Mouse (Mus musculus) small intestine, adult 2 months (tissue): ENCODE data around the gene Ifi27.

Source experiments
- CTCF ChIP-seq: fragments of 200-500 bp; IDR thresholded peaks from 2 replicates; pipeline ENCODE4 v1.5.1; 2012; ENCODE audit warnings: low read depth, mild to moderate bottlenecking, control low read depth, inconsistent platforms, low read length, moderate library complexity, mixed read lengths; ENCODE audit not compliant: insufficient replicate concordance, insufficient read length; ENCODE audit errors: extremely low read depth
- POLR2A ChIP-seq: fragments of 200-500 bp; IDR thresholded peaks from 2 replicates; pipeline ENCODE4 v1.6.1; 2012; ENCODE audit warnings: low read depth, mild to moderate bottlenecking, control low read depth, inconsistent platforms, low read length, moderate library complexity

DNA sequence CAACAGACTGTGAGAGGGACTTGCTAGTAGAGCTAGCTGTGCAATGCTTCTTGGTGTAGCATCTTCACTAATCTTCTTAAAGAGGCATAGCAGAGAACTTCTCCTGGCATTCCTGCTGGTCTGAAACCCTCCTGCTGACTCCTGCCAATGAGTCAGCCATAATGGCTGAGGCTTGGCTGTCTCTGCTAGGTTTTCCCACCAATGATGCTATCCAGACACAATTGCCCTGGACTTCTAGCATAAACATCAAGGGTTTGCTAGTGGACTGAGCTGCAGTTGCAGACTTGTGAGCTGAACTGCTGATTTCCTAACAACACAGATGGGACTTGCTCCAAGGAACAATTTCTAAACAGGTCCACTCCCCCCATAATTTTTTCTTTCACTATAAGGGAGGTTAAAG lies 19.4 kb downstream of the Ifi27 start:
- TF ChIP-seq POLR2A (no peak), CTCF (no peak)
